Mouse (Mus musculus) liver, embryonic 13.5 days (tissue): ENCODE data around the gene Elmsan1. TPM values are rescaled to one million over a fixed set of nuclear protein-coding genes. Genes with fewer than 3 reads are reported as not detected.

Source experiments
- ATAC-seq: fragments of 200-750 bp; cut with Nextera tagmentation; 2 replicates; pipeline ENCODE4 v1.8.0; 2017; ENCODE audit warnings: low read depth, mild to moderate bottlenecking, moderate number of reproducible peaks, moderate library complexity
- DNase-seq: peaks from one replicate; pipeline ENCODE4 v3.0.0; 2022
- H3K27ac ChIP-seq: fragments of 300-500 bp; sonication (generic); 2 replicates; pipeline ENCODE4 v1.5.1; 2015; ENCODE audit warnings: moderate library complexity, mild to moderate bottlenecking, inconsistent platforms
- H3K27me3 ChIP-seq: fragments of 300-500 bp; sonication (generic); 2 replicates; pipeline ENCODE4 v1.6.1; 2015; ENCODE audit warnings: mild to moderate bottlenecking, inconsistent platforms
- H3K36me3 ChIP-seq: fragments of 300-500 bp; sonication (generic); 2 replicates; pipeline ENCODE4 v1.6.1; 2015; ENCODE audit warnings: mild to moderate bottlenecking, inconsistent platforms
- H3K4me1 ChIP-seq: fragments of 300-500 bp; sonication (generic); replicated peaks from 2 replicates; pipeline ENCODE4 v1.6.1; 2015; ENCODE audit warnings: inconsistent platforms
- H3K4me2 ChIP-seq: fragments of 300-500 bp; sonication (generic); 2 replicates; pipeline ENCODE4 v1.6.1; 2015; ENCODE audit warnings: inconsistent platforms, mild to moderate bottlenecking, moderate library complexity
- H3K4me3 ChIP-seq: fragments of 300-500 bp; sonication (generic); replicated peaks from 2 replicates; pipeline ENCODE4 v1.5.1; 2015; ENCODE audit warnings: mild to moderate bottlenecking, inconsistent platforms
- H3K9ac ChIP-seq: fragments of 300-500 bp; sonication (generic); 2 replicates; pipeline ENCODE4 v1.6.1; 2015; ENCODE audit warnings: mild to moderate bottlenecking, inconsistent platforms
- H3K9me3 ChIP-seq: fragments of 300-500 bp; sonication (generic); replicated peaks from 2 replicates; pipeline ENCODE4 v1.6.1; 2016; ENCODE audit warnings: inconsistent platforms
- WGBS: fragments of 180-500 bp; shearing (Covaris S2); methylation state at CpG from one replicate; pipeline ENCODE4 v1.1.7; 2015; ENCODE audit not compliant: insufficient replicate concordance; 5-methylcytosine and 5-hydroxymethylcytosine counted together
- polyA plus RNA-seq: library from polyadenylated mRNA; unstranded; fragments of >200 nt; fragmentation: Nextera tagmentation; extraction: Ambion mirVana; gene quantifications from 2 replicates; pipeline ENCODE4 v1.2.1, GENCODE M21; 2015

Elmsan1 gene
- polyA plus RNA-seq, 1 experiment from 2014 or later: 3.7 TPM

GRCm38 (mm10) chr12:84201686-84202484 is 16.8 kb downstream of the Elmsan1 start:
- H3K9ac ChIP-seq: peak overlapping the region; percentile 77
- H3K27me3 ChIP-seq: no peaks in the 10 kb centered on the region
- ATAC-seq (no peak), DNase-seq (no peak)
- H3K36me3 ChIP-seq: no peaks in the 10 kb centered on the region
- peak overlapping the region; percentile 100 for H3K27ac ChIP-seq
- H3K4me2 ChIP-seq: peak overlapping the region; percentile 32
- H3K9me3 ChIP-seq: no peaks in the 10 kb centered on the region
- H3K4me1 ChIP-seq: peaks cover 96% of the 10 kb centered on the region
- 74% methylated on average over 18 of the region's 18 CpGs for WGBS
- H3K4me3 ChIP-seq: no peak overlapping the region

DNA sequence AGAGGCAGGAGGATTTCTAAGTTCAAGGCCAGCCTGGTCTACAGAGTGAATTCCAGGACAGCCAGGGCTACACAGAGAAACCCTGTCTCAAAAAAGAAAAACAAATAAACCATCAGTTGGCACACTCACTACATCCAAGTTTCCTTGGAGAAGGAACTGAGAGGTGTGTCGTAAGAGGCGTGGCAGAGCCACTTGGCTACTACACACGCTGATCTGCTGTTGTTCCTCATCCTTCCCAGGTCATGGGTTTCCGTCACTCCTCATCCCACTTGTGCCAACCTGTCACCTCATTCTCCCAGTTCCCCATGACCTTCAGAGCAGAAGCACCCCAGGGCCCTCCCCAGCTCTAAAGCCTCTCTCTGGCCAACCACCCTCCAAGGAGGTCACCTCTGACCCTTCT is 17.5 kb downstream of the Elmsan1 start:
- Histone ChIP-seq H3K4me1 (peaks cover 94% of the 10 kb centered on the region), H3K9me3 (no peaks in the 10 kb centered on the region), H3K9ac (peak overlapping the region; percentile 77; the same call in 1 of the 2 replicates), H3K27ac (peak overlapping the region; percentile 100), H3K27me3 (no peaks in the 10 kb centered on the region), H3K4me2 (no peak overlapping the region), H3K36me3 (no peaks in the 10 kb centered on the region), H3K4me3 (no peak overlapping the region)
- DNase-seq (no peak), ATAC-seq (no peak)
- WGBS: 73% methylated on average over 4 of the region's 4 CpGs

DNA sequence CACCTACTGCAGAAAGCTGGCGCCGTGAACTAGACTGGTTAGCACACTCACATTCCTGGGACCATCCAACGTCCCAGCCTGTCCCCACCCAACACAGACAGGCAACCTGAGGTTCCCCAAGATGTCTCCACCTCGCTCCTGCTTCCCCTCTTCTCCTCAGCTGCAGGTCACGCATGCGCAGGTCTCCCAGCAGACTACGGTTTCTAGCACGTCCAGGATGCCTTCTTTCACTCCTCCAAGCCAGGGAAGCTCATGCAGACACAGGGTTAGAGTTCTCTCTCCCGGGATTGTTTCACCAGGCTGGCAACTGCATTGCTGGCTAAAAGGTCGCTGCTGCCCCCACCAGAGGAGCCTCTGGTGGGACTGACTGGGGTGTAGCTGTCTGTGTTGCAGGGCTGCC is 19.8 kb downstream of the Elmsan1 start:
- WGBS: 69% methylated on average over 10 of the region's 10 CpGs
- H3K9ac ChIP-seq: no peak overlapping the region; the same call in 1 of the 2 replicates
- no peaks in the 10 kb centered on the region for H3K27me3 ChIP-seq
- peak overlapping the region; percentile 23 for H3K4me2 ChIP-seq
- no peak overlapping the region for H3K4me3 ChIP-seq
- H3K27ac ChIP-seq: peak overlapping the region; percentile 50
- H3K36me3 ChIP-seq: no peaks in the 10 kb centered on the region
- no peaks in the 10 kb centered on the region for H3K9me3 ChIP-seq
- ATAC-seq (no peak), DNase-seq (no peak)
- H3K4me1 ChIP-seq: peaks cover 92% of the 10 kb centered on the region

GRCm38 (mm10) chr12:84198076-84198679 is 20.5 kb downstream of the Elmsan1 start:
- Histone ChIP-seq H3K36me3 (no peaks in the 10 kb centered on the region), H3K27ac (peak overlapping the region; percentile 65), H3K9ac (0 out of 2 replicates have a peak overlapping the region, but pooled peaks have one; percentile 17), H3K4me1 (peaks cover 85% of the 10 kb centered on the region), H3K9me3 (no peaks in the 10 kb centered on the region), H3K4me2 (no peak overlapping the region), H3K27me3 (no peaks in the 10 kb centered on the region), H3K4me3 (no peak overlapping the region)
- ATAC-seq (no peak), DNase-seq (no peak)
- WGBS: 71% methylated on average over 8 of the region's 8 CpGs

- Histone ChIP-seq H3K27ac (peak overlapping the region; percentile 98), H3K4me2 (peak overlapping the region; percentile 98), H3K27me3 (no peaks in the 10 kb centered on the region), H3K4me3 (no peak overlapping the region), H3K9me3 (no peaks in the 10 kb centered on the region), H3K9ac (peak overlapping the region; percentile 99), H3K4me1 (peaks cover 80% of the 10 kb centered on the region), H3K36me3 (no peaks in the 10 kb centered on the region)
- DNase-seq (no peak), ATAC-seq (no peak)
- 36% methylated on average over 6 of the region's 6 CpGs for WGBS
Observed at GRCm38 (mm10) chr12:84195195-84195594, 23.5 kb downstream of the Elmsan1 start.

GRCm38 (mm10) chr12:84194400-84195109 is 24.1 kb downstream of the Elmsan1 start:
- Histone ChIP-seq H3K27me3 (no peaks in the 10 kb centered on the region), H3K4me1 (peaks cover 83% of the 10 kb centered on the region), H3K36me3 (peaks cover 3% of the 10 kb centered on the region; the same call in 1 of the 2 replicates), H3K27ac (peak overlapping the region; percentile 98), H3K4me3 (peak overlapping the region; percentile 97), H3K4me2 (peak overlapping the region; percentile 98), H3K9me3 (no peaks in the 10 kb centered on the region), H3K9ac (peak overlapping the region; percentile 99)
- DNase-seq (no peak), ATAC-seq (no peak)
- WGBS: 4% methylated on average over 13 of the region's 13 CpGs

- Histone ChIP-seq H3K9ac (peak overlapping the region; percentile 99), H3K4me1 (peaks cover 83% of the 10 kb centered on the region), H3K4me2 (peak overlapping the region; percentile 98), H3K9me3 (no peaks in the 10 kb centered on the region), H3K27me3 (no peaks in the 10 kb centered on the region), H3K27ac (peak overlapping the region; percentile 98), H3K36me3 (peaks cover 5% of the 10 kb centered on the region; the same call in 1 of the 2 replicates), H3K4me3 (peak overlapping the region; percentile 97)
- ATAC-seq: peak; percentile 84
- under 1% methylated on average over 49 of the region's 49 CpGs for WGBS
- peak; percentile 89 for DNase-seq
Observed at GRCm38 (mm10) chr12:84193642-84194399, 24.9 kb downstream of the Elmsan1 start.

GRCm38 (mm10) chr12:84192741-84193641 is 25.7 kb downstream of the Elmsan1 start:
- WGBS: under 1% methylated on average over 102 of the region's 102 CpGs

GRCm38 (mm10) chr12:84192280-84192679 is 26.4 kb downstream of the Elmsan1 start:
- H3K27ac ChIP-seq: peak overlapping the region; percentile 98
- WGBS: under 1% methylated on average over 13 of the region's 13 CpGs
- peak overlapping the region; percentile 99 for H3K9ac ChIP-seq
- no peaks in the 10 kb centered on the region for H3K9me3 ChIP-seq
- peak overlapping the region; percentile 97 for H3K4me3 ChIP-seq
- no peak for DNase-seq
- peaks cover 16% of the 10 kb centered on the region for H3K36me3 ChIP-seq
- no peaks in the 10 kb centered on the region for H3K27me3 ChIP-seq
- peak overlapping the region; percentile 98 for H3K4me2 ChIP-seq
- peaks cover 83% of the 10 kb centered on the region for H3K4me1 ChIP-seq
- 0 out of 2 replicates have a peak, but pooled peaks have one; percentile 8 for ATAC-seq

More at GRCm38 (mm10) chr12:84192741-84193641, 25.7 kb downstream of the Elmsan1 start:
- peak overlapping the region; percentile 98 for H3K27ac ChIP-seq
- H3K4me3 ChIP-seq: peak overlapping the region; percentile 97
- peak; percentile 58 for DNase-seq
- ATAC-seq: peak; percentile 49
- H3K9ac ChIP-seq: peak overlapping the region; percentile 99
- H3K27me3 ChIP-seq: no peaks in the 10 kb centered on the region
- peaks cover 83% of the 10 kb centered on the region for H3K4me1 ChIP-seq
- no peaks in the 10 kb centered on the region for H3K9me3 ChIP-seq
- H3K4me2 ChIP-seq: peak overlapping the region; percentile 98
- peaks cover 9% of the 10 kb centered on the region; the same call in 1 of the 2 replicates for H3K36me3 ChIP-seq

DNA sequence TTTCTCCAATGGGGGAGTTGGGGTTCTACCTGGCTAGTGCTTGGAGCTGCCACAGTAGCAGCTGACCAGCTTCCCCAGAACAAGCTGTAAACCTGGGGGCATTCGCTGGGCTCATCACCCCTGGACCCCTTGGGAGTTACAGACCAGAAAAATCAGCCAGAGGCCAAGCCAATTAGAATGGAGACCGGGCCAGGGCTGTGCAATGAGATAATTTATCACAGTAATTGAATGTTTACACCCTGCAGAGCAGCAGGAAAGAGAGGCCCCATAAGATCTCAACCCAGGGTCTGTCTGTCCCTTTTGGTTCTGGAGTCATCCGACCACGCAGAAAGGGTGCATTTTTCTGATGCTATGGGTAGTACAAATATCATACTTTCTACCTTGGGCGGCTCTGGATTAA is 26.9 kb downstream of the Elmsan1 start:
- Histone ChIP-seq H3K4me1 (peaks cover 83% of the 10 kb centered on the region), H3K4me3 (peak overlapping the region; percentile 97), H3K9me3 (no peaks in the 10 kb centered on the region), H3K36me3 (peaks cover 21% of the 10 kb centered on the region), H3K27me3 (no peaks in the 10 kb centered on the region), H3K27ac (peak overlapping the region; percentile 98), H3K9ac (peak overlapping the region; percentile 99), H3K4me2 (peak overlapping the region; percentile 98)
- ATAC-seq: peak; percentile 41
- 9% methylated on average over 5 of the region's 5 CpGs for WGBS
- DNase-seq: no peak
